ENCODE assay signal across 8 mouse cellular contexts in the genomic region with DNA sequence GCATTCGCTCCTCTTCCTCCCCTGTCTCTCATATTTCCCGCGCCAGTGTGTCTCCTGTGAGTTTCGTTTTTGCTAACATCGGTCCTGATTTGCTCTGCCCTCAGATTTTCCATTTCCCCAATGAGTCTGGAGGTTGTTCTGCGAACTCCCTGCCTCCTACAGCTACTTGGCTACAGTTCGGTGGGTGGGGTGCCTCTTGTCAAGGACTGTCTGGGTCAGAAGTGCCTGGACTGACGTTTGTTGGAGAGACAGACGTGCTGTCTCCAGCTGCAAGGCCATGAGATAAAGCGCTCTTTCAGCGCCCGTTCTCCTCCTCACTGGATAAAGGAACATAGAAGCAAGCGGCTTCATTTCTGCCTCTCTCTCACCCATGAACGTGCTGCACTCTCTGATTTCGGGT.
A peak's percentile ranks its signal among the peaks of the same experiment; 100 is the strongest.
DNase-seq lines count a peak whose midpoint lies in the region; ATAC-seq and TF ChIP-seq lines count a peak whose summit lies in the region.

No protein-coding gene starts in this region.

- TF ChIP-seq POLR2A in olfactory bulb, adult 2 months (IDR thresholded peaks at IDR 0.05; ENCODE audit: insufficient read depth, low read depth, low read length) = no peak

- H3K36me3 ChIP-seq in intestine, embryonic 15.5 days = no peaks in the 10 kb centered on the region
- no peaks in the 10 kb centered on the region for H3K36me3 ChIP-seq in limb, embryonic 15.5 days

- H3K27me3 ChIP-seq in intestine, embryonic 15.5 days (replicated peaks) = no peaks in the 10 kb centered on the region
- H3K27me3 ChIP-seq in limb, embryonic 15.5 days = no peaks in the 10 kb centered on the region

- peak; percentile 78 for ATAC-seq in intestine, embryonic 15.5 days
- ATAC-seq in limb, embryonic 15.5 days (ENCODE audit: insufficient number of reproducible peaks, low FRiP score, low TSS enrichment, low read depth) = no peak
- no peak for ATAC-seq in monocyte, adult 5-6 weeks (replicated peaks; ENCODE audit: insufficient number of reproducible peaks, low FRiP score, low TSS enrichment, poor library complexity, severe bottlenecking)

- WGBS in intestine, embryonic 15.5 days = 41% methylated on average over 15 of the region's 15 CpGs
- 50% methylated on average over 15 of the region's 15 CpGs for WGBS in limb, embryonic 15.5 days
- 52% methylated on average over 15 of the region's 15 CpGs for WGBS in olfactory bulb, adult 2 months

- no peak for TF ChIP-seq CTCF in olfactory bulb, adult 2 months (IDR thresholded peaks at IDR 0.05; ENCODE audit: insufficient read depth, low read depth, low read length)

- H3K4me3 ChIP-seq in intestine, embryonic 15.5 days (replicated peaks) = peak overlapping the region; percentile 15
- H3K4me3 ChIP-seq in limb, embryonic 15.5 days = 0 out of 2 replicates have a peak overlapping the region, but pooled peaks have one; percentile 16
- H3K4me3 ChIP-seq in olfactory bulb, adult 2 months (ENCODE audit: insufficient read depth, low read depth, low read length) = peak overlapping the region; percentile 8

- intact Hi-C loops in gastrocnemius, postnatal 14 days (cut with DNase I; ENCODE audit: low total_unique reads) = no loop called here

- H3K4me1 ChIP-seq in intestine, embryonic 15.5 days (replicated peaks) = peaks cover 9% of the 10 kb centered on the region; the same call in 1 of the 2 replicates
- H3K4me1 ChIP-seq in limb, embryonic 15.5 days = peaks cover 5% of the 10 kb centered on the region; the same call in 1 of the 2 replicates
- 0 out of 2 replicates have a peak, but pooled peaks cover 2% of the 10 kb centered on the region for H3K4me1 ChIP-seq in olfactory bulb, adult 2 months (ENCODE audit: control insufficient read depth, insufficient read depth, low read length)

- H3K4me2 ChIP-seq in intestine, embryonic 15.5 days (replicated peaks) = peak overlapping the region; percentile 49
- H3K4me2 ChIP-seq in limb, embryonic 15.5 days = peak overlapping the region; percentile 20

- no peak overlapping the region for H3K9ac ChIP-seq in intestine, embryonic 15.5 days
- H3K9ac ChIP-seq in limb, embryonic 15.5 days = no peak overlapping the region

- H3K27ac ChIP-seq in intestine, embryonic 15.5 days = peak overlapping the region; percentile 27; the same call in 1 of the 2 replicates
- H3K27ac ChIP-seq in limb, embryonic 15.5 days = peak overlapping the region; percentile 17; the same call in 1 of the 2 replicates
- no peak overlapping the region for H3K27ac ChIP-seq in olfactory bulb, adult 2 months (ENCODE audit: insufficient read depth, low read depth, low read length)

- no peaks in the 10 kb centered on the region for H3K9me3 ChIP-seq in intestine, embryonic 15.5 days
- no peaks in the 10 kb centered on the region for H3K9me3 ChIP-seq in limb, embryonic 15.5 days

- DNase-seq in cerebellum, adult 9-10 months = peak; percentile 9
- DNase-seq in cerebellum, adult 11 months = no peak
- DNase-seq in adrenal gland, postnatal 10 days = peak; percentile 82
- peak; percentile 50 for DNase-seq in gastrocnemius, postnatal 14 days
